Mouse (Mus musculus) ovary, postnatal 36 days (tissue): ENCODE results near the gene Rgs5.

Source experiments
- DNase-seq: peaks from one replicate; pipeline ENCODE4 v3.0.0; 2022; ENCODE audit warnings: low spot score, mixed read lengths

The Rgs5 gene

GRCm38 (mm10) chr1:169655256-169655655 is at the start of gene Rgs5:
Rgs5 (plus strand) TSS chr1:169655501.
- no peak for DNase-seq

DNA sequence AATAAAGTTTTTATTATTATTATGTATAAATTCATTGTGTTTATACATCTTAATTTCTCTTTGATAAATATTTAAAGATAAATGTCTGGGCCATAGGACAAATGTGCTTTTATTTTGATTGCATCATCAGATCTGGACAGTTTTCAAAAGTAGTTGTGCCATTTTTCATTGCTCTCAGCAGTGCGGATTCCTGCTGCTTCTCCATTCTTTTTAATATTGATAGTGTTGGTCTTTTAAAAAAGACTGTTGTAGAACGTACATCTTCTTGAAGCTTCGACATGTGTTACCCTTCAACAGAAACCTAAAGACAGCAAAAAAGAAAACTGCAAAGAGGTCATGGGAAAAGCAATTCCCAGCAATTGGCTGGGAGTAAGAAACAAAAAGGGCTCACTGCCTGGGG is 49.1 kb upstream of the Rgs5 start:
- DNase-seq: no peak

GRCm38 (mm10) chr1:169629738-169630137 is 25.6 kb upstream of the Rgs5 start:
- DNase-seq: no peak

DNA sequence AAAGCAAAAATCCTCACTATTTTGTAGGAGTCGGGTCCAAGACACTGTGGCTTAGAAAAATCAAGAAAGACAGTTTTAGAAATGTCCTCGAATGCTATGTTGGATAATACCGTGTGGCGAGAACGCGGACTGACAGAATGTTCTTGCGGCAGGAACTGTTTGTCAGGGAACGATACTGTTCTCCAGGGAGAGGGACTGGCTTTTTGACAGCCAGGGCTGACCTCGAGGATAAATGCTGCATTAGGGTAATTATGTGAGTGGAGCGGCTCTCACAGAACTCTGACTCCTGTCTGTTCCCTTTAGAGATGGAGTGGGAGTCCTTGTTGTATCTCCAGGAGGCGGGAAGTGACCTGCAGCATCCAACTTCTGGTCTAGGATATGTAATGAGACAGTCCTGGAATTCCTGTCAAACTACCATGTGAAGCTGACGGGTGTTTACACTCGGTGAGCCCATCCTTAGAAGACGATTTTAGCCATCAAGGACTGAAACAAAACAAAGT is 18.0 kb upstream of the Rgs5 start:
- DNase-seq: no peak

DNA sequence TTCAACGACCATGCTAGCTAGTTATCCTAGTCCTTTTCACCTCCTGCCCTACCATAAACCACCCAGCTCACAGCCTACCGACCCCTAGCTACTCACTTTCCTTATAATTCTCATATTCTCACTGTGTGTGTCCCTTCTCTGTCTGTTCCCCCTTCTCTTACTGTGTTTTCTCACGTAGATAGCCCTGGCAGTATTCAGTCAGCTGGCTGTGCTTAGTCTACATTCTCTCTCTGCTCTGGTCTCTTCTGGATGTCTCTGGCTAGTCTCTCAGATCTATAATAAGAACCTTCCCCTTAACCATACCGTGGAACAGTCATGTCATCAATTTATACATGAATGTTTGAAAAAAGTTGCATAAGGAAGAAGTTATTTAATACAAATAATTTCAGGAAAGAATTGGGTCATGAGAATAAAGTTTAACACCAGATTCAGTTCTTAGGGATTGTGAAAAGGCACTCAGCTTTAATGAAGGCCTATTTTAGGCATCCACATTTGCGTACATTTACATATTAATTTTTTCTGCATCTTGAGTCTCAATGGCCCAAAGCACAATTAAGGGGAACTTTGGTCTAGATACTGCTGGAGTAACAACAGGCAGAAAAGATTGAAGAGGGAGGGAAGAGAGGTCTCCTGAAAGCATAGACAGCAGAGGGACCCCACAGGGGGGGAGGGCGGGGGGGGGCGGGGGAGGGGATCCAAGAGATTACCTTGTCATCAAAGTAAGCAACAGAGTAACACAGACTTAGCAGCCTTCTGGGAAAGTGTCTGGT is 10.2 kb upstream of the Rgs5 start:
- DNase-seq: no peak

DNA sequence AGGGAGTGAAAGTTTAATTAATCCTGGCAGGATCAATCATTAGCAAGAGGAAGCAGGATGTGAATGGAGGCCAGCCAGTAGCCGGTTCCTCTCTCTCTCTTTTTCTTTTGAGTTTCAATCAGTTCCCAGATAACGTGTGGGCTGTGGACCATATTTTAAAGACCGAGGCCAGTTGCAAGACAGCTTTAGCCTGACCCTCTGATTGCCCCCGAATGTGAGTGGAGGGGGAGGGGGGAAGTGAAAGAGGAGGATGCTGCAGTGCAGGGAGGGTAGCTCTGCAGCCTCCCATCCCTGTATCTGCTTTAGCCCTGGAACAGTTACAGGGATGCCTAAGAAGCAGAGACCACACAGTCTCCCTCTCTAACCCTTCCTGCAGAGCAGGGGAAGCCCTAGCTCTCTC is 4.2 kb downstream of the Rgs5 start:
- no peak for DNase-seq

- DNase-seq: no peak
These were observed 12.0 kb downstream of the Rgs5 start for GRCm38 (mm10) chr1:169667328-169667727.

GRCm38 (mm10) chr1:169670705-169671104 is 15.4 kb downstream of the Rgs5 start:
- DNase-seq: no peak

GRCm38 (mm10) chr1:169671801-169672200 is 16.5 kb downstream of the Rgs5 start:
- no peak for DNase-seq

- DNase-seq: no peak
These were observed 17.0 kb downstream of the Rgs5 start for GRCm38 (mm10) chr1:169672272-169672671.

DNA sequence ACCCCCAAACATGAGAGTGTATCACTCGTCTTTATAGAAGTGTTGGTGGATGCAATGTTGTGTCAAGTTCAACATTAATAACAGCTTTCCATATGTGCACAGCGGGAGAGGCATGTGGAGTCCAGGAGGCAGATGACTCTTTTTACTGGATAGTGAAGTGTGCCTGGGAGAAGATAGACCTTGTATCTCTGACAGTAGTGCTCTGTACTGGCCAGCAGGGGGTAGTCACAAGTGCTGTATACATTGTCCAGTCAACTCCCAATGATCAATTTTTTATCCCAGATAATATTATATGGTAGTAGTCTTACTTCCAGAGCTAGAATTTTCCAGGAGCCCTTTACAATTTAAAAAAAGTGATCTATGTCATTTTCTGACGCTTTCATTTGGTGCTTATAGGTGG is 18.8 kb downstream of the Rgs5 start:
- DNase-seq: no peak

DNA sequence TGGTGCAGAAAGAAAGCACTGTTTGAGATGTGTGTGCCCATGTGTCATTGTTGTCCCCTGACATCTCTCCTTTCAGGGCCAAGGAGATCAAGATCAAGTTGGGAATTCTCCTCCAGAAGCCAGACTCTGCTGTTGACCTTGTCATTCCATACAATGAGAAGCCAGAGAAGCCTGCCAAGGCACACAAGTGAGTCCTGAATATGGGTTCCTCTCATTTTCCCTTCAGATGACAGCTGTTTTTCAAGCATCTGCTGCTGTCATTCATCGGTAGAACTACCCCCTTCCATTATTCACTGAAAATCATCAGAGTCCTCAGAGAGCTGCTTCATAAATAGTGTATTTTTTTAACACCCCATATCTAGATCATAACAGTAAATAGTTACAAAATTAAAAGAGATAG is 21.4 kb downstream of the Rgs5 start:
- no peak for DNase-seq

DNA sequence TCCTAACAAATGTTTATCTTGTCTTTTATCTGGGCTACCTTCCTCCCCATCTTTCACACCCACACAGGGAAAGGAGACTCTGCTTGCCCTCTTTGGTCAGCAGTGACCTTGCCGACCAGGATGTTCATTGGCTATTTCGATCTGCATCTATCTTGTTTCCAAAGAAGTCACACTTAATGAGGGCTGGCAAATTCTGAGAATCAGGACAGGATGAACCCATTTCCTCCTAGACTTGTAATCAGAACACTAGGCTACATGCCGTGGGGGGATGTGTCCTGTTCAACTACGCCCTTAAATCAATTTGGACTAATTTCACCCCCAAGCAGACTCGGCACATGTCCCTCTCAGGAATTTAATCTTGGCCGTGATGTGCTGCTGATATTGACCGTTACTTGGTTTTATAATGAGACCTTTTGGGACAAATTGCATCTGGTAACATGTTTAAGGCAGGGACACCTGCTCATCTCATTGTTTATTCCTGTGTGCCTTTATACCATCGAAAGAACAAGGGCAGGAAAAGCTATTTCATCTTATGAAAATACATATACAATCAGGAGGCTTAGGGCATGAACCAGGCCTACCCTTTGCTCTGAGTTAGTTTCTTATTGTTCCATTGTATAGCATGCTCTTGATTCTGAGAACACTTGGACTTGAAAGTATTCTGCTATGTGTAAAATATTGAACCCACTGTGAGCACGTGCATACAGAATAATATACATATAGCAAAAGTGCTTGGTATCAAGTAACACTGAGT is 25.3 kb downstream of the Rgs5 start:
- DNase-seq: no peak

GRCm38 (mm10) chr1:169682775-169683497 is 27.6 kb downstream of the Rgs5 start:
- DNase-seq: no peak

- no peak for DNase-seq
These were observed 30.0 kb downstream of the Rgs5 start for GRCm38 (mm10) chr1:169685257-169685656.

- DNase-seq: no peak
These were observed 37.7 kb downstream of the Rgs5 start for GRCm38 (mm10) chr1:169693040-169693439.

DNA sequence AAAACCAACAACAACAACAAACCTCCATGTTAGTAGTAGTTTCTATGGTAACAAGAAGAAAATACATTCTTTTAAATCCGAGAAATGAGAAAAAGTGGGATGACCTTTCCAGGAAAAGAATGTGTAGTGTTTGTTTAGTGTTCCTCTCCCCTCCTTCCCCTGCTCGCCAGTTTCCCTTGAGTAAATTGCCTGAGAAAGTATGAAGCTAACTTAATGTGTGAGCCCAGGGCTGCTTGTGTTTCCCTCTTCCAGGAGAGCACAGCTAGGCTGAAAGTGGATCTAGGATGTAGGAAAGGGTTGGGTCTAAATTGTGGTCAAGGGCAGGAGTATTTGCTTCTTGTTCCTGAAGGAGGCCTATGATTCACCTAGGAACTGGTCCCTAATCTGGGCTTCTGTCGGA is 38.2 kb downstream of the Rgs5 start:
- no peak for DNase-seq

DNA sequence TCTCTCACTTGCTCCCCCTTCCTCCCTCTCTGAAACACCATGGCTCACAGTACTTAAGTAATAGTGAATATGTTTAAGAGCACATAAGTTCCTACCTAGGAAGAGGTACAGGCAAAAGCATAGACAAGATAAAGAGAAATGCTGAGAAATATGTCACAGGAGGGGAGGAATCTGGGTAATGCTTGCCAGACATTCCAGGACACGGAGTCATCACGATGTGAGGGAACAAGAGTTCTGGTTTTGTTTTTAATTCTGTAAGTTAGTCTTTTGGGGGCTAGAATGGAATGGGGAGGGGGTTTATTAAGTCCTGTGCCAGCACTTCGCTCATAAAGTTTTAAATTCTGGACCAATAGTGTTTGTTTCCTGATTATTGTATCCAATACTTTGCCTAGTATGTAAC is 40.1 kb downstream of the Rgs5 start:
- no peak for DNase-seq

GRCm38 (mm10) chr1:169697236-169697635 is 41.9 kb downstream of the Rgs5 start:
- no peak for DNase-seq

- DNase-seq: no peak
These were observed 43.9 kb downstream of the Rgs5 start for GRCm38 (mm10) chr1:169699184-169699583.

- no peak for DNase-seq
These were observed 49.2 kb downstream of the Rgs5 start for GRCm38 (mm10) chr1:169704395-169705087.

DNA sequence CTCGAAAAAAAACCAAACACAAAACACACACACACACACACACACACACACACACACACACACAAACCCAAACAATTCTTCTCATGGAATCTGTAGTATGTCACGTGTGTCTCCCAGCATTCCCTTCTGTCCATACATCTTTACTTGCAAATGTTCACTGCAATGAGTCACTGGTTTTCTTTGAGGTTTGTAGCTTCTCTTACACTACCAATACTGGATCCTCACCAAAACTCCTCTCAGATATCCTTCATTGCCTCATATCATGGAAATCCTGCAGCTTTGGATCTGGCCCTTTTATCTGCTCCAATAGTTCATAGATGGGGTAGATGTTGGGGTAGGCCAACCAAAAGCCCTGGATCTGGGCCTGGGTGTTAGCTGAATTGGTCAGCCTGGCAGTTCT is 66.5 kb downstream of the Rgs5 start:
- DNase-seq: no peak
